Mouse (Mus musculus): Measurements from ENCODE around the gene Spin2-ps6. TPM values are rescaled to one million over a fixed set of nuclear protein-coding genes. Genes with fewer than 3 reads are reported as not detected.
"Not testable (repeated sequence)": the region's sequence is repeated elsewhere in the genome, so short reads cannot be mapped to it uniquely, and the experiment has no call there.

Spin2-ps6 gene
- not detected for total RNA-seq (2021)
- long read RNA-seq, experiment 1 = 0 reads
- long read RNA-seq, experiment 2 = 0 reads

DNA sequence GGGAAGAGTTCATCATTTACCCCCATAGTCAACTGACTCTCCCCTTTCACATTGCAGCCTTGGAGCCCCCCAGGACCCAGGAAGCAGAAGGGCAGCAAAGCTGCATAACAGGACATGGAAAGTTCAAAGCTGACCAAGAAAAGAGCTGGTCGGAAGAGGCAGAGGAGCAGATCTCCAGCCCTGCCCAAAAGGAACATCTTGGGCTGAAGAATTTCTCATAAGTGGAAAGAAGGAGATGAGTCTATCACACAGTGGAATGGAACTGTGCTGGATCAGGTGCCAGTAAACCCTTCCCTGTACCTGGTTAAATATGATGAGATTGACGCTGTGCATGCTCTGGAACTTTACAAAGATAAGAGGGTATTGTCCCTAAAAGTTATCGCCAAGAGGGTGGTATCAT is at the start of gene Spin2-ps6:
Gene Spin2-ps6 (plus strand): TSS at position 301 of the 400 bp plus-strand sequence.
- DNase-seq = not testable (repeated sequence)

Other genes starting within 250 kb of the Spin2-ps6 start
- gene Btbd35f12, start 78.5 kb downstream of the Spin2-ps6 start, total RNA-seq (2021) = not detected